Mouse (Mus musculus): ENCODE measurements around the gene Srpr.

DNA sequence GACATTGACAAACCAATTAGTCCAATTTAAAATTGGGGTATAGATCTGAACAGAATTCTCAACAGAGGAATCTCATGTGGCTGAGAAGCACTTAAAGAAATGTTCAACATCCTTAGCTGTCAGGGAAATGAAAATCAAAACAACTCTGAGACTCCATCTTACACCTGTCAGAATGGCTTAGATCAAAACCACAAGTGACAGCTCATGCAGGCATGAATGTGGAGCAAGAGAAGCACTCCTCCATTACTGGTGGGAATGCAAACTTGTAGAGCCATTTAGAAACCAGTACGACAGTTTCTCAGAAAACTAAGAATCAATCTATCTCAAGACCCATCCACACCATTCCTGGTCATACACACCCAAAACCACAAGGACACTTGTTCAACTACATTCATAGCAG, 47.1 kb upstream of the Srpr start:
- TF ChIP-seq CTCF (IDR thresholded peaks at IDR 0.05; ENCODE audit: extremely low read depth, insufficient read length, insufficient replicate concordance, low read depth, low read length) = no peak
- TF ChIP-seq POLR2A (IDR thresholded peaks at IDR 0.05; ENCODE audit: low read depth, low read length) = no peak
